Mouse (Mus musculus) G1E (cell line): ENCODE measurements at regions not wholly inside any gene's neighbourhood (a gene's known extent, or its start where the extent isn't known, plus 50 kb on each side); places are given as distances from the start of the nearest gene placed in this dataset.

ENCODE experiments used
- CTCF ChIP-seq: IDR thresholded peaks from 2 replicates; pipeline ENCODE4 v1.5.1; 2012; ENCODE audit warnings: low read depth, low read length, inconsistent platforms, mixed read lengths
- GATA1 ChIP-seq: IDR thresholded peaks from 2 replicates; pipeline ENCODE4 v1.6.1; 2012; ENCODE audit warnings: borderline replicate concordance, low read length, inconsistent platforms, mixed read lengths

DNA sequence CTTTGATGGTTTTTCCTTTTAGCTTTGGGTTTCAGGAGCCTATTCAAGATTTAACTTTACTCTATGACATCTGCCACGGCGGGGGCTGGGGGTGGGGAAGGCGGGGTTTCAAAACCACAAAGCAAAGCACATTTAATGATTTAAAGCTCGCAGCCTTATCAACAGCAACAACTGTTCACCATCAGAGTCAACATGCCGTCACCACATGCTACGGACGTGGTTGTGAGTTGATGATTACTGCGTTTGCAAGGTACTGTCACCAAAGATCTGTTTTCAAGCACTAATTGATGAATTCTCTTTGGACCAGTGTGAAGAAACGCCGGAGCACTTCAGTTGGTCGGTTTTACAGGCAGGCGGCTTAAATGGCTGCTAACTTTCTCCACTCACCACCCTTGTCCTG, 151.1 kb upstream of the Cep162 start:
- TF ChIP-seq GATA1 = no peak
- TF ChIP-seq CTCF = no peak
